In the genomic region with DNA sequence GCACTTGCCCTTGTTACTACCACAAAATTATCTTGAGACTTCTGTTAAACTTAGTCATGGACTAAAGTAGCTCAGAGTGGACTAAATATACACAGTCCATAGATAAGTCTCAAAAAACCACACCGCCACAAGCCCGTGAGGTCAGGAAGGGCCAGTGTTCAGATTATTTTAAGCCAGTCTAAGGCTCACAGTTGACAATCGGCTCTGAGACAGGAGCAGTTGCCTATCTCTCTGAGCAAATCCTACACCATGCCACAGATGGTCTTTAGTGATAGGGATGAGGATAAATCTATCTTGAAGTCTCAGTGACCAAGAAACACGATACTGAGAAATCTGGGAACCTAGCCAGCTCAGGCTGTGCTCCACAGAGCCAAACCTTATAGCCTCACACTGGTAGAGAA, we compare ENCODE assay signal across 12 mouse cellular contexts. TPM values are rescaled to one million over a fixed set of nuclear protein-coding genes. Genes with fewer than 3 reads are reported as not detected.
DNase-seq lines count a peak whose midpoint lies in the region; ATAC-seq lines count a peak whose summit lies in the region.
"Had no signal": no experiment of that assay in that cellular context is flagged by ENCODE, and none has a peak within 500 bp of the region (broad histone marks: within the 10 kb centered on the region; RNA-seq: fewer than 3 reads in every experiment).

No protein-coding gene starts in this region.

- peak; percentile 38 for DNase-seq in left cerebral cortex, postnatal 4 days
- DNase-seq in left cerebral cortex, adult 8-10 months (ENCODE audit: low spot score in 2 of 2): no peak
- DNase-seq in MN1 (ENCODE audit: low spot score): peak; percentile 67
- peak; percentile 30 to 35 for DNase-seq in heart, adult 9 months (ENCODE audit: low spot score in 2 of 2)
- DNase-seq in layer of hippocampus, adult 11-12 months (ENCODE audit: low spot score): no peak
- no peak for DNase-seq in right cerebral cortex, postnatal 10 days (ENCODE audit: low spot score in 2 of 2)
- no peak for DNase-seq in layer of hippocampus, adult 8-10 months (ENCODE audit: low spot score in 2 of 2)
- DNase-seq: cerebellum, adult 11-12 months; kidney, postnatal 36 days; lung, postnatal 14 days had no signal

- peaks cover 14% of the 10 kb centered on the region; the same call in 1 of the 2 replicates for H3K27me3 ChIP-seq in liver, embryonic 12.5 days (replicated peaks)

- no peak overlapping the region for H3K27ac ChIP-seq in liver, embryonic 12.5 days

- 0 out of 2 replicates have a peak overlapping the region, but pooled peaks have one; percentile 4 for H3K4me2 ChIP-seq in liver, embryonic 12.5 days

- H3K36me3 ChIP-seq in liver, embryonic 12.5 days: no peaks in the 10 kb centered on the region

- intact Hi-C loops in left cerebral cortex, postnatal 4 days (cut with DNase I): no loop called here

- WGBS in liver, embryonic 12.5 days (ENCODE audit: insufficient replicate concordance): 17% methylated on average over 4 of the region's 4 CpGs

- no peaks in the 10 kb centered on the region for H3K9me3 ChIP-seq in liver, embryonic 12.5 days (replicated peaks)

- no peak overlapping the region for H3K9ac ChIP-seq in liver, embryonic 12.5 days

- peaks cover 29% of the 10 kb centered on the region for H3K4me1 ChIP-seq in liver, embryonic 12.5 days

- H3K4me3 ChIP-seq in liver, embryonic 12.5 days: no peak overlapping the region
- H3K4me3 ChIP-seq: myocyte had no signal

- ATAC-seq in liver, embryonic 12.5 days: peak; percentile 14

RNA-seq across cellular contexts. Expression of gene Glg1, which starts 3.0 kb away (rescaled TPM):
- 100 to 1,000 TPM; 107 to 114 TPM for total RNA-seq in left cerebral cortex, postnatal 4 days (2021)
- total RNA-seq in left cerebral cortex, adult 8-10 months (2022): 100 to 1,000 TPM; 139 to 145 (median 142) TPM
- 30.7 and 32.3 TPM in 2 replicates for polyA plus RNA-seq in liver, embryonic 12.5 days (2016; fragmentation: Nextera tagmentation; extraction: Ambion mirVana)
- 100 to 1,000 TPM; 133 to 146 (median 138) TPM for total RNA-seq in layer of hippocampus, adult 8-10 months (2022)

RNA-seq across cellular contexts. Expression of gene Rfwd3, which starts 38.0 kb away (rescaled TPM):
- total RNA-seq in left cerebral cortex, postnatal 4 days (2021): 10 to 100 TPM; 18.2 to 18.7 TPM
- 10 to 100 TPM; 22.4 to 24.1 (median 23.5) TPM for total RNA-seq in left cerebral cortex, adult 8-10 months (2022)
- polyA plus RNA-seq in liver, embryonic 12.5 days (2016; fragmentation: Nextera tagmentation; extraction: Ambion mirVana): 70.6 and 71.0 TPM in 2 replicates
- total RNA-seq in layer of hippocampus, adult 8-10 months (2022): 10 to 100 TPM; 21.7 to 24.5 (median 22.6) TPM

Comparison
In these comparisons a context has a peak if more than half of its experiments do, and no peak if none do; other contexts are left out.
1. DNase-seq: peak in left cerebral cortex, postnatal 4 days (single experiment), MN1 (single experiment) and heart, adult 9 months (2 of 2); none in left cerebral cortex, adult 8-10 months (0 of 2), layer of hippocampus, adult 11-12 months (single experiment), right cerebral cortex, postnatal 10 days (0 of 2) and layer of hippocampus, adult 8-10 months (0 of 2).